Mouse (Mus musculus): ENCODE data around the gene Psmb3.
"Not testable (repeated sequence)": the region's sequence is repeated elsewhere in the genome, so short reads cannot be mapped to it uniquely, and the experiment has no call there.

Psmb3 gene

DNA sequence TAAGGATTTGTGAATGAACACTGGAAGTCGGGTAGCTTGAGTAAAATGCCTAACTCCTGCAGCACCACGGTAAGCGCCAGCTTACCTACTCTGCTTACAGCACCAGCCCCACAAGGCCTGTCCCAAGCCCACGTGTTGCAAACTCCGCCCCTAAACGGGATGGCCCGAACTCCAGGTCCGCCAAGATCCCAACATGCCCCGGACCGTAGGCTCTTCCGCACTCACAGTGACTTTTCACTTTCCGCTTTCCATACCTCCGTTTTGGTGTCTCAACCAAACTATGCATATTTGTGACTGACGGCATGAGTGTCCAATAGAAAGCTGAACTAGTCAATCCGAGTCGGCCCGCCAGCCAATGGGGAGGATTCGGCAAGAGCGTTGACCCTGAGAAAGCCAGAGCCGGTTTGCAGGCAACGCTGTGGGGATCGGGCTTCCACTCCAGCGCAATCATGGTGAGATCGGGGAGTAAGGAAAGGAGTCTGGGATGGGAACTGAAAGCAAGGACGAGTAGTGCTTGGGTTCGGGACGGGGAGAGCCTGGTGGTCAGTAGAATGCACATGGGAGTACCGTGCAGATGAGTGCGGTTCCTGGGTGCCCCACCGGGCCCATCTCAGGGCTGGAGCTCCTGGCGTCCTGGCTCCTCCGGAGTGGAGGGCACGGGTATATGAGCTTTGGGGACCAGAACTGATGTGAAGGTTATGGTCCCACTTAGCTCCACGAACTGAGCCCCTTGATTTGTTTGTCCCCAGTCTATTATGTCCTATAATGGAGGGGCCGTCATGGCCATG lies at the start of gene Psmb3:
Gene Psmb3, plus strand, starts transcription at position 361 of the 788 bp plus-strand sequence.
- peak; percentile 100 for DNase-seq (ENCODE audit: low spot score)

DNA sequence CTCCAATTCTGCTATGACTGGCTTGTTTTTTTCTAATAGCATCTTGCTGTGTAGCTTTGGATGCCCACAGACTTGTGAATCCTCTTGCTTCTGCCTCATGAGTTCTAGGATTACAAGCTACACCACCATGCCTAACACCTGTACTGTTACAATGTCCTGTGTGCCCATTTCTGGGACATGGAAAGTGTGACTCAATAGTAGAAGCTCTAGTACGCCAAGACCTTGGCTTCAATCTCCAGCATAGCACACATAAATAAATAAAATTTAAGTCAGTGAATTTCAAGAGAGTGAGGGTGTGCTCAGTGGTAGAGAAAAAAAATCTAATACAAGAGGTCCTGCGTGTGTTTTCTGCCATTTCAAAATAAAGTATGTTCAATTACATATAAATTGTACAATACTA lies 49.0 kb upstream of the Psmb3 start:
- DNase-seq (ENCODE audit: low spot score), result no peak

DNA sequence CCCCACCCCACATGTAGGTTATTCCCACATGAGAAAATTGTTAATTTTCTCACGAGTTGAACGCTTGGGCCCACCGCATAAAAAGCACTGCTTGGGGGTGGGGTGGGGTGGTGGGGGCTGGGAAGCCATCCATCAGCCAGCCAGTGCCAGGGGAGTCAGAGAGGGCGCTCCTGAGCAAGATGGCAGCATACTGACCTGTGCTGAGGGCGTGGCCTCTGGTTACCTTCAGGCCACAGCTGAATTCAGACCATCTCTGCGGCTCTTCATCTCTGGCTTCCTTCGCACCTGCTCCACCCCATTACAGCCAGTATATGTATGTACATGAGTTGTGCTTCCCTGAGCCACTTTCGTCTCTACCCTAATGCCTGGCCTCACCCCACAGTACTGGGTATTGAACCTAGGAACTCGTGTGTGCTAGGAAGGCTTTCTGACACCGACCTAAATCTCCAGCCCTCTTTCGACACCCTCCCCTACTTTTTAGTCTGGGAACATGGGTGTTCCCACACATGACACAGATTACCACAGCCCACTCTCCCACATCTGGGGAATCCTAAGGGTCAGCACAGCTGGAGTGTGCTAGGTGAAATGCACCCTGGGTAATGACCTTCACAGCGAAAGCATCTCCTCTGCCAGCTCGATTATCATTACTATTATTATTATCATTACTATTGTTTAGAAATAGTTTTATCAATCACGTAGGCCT lies 46.8 kb upstream of the Psmb3 start:
- DNase-seq (ENCODE audit: low spot score), result no peak

- no peak for DNase-seq (ENCODE audit: low spot score)
Measured at GRCm38 (mm10) chr11:97657184-97657945, 45.8 kb upstream of the Psmb3 start.

GRCm38 (mm10) chr11:97657967-97658366 lies 45.2 kb upstream of the Psmb3 start:
- DNase-seq (ENCODE audit: low spot score), result not testable (repeated sequence)

GRCm38 (mm10) chr11:97658751-97659266 lies 44.4 kb upstream of the Psmb3 start:
- DNase-seq (ENCODE audit: low spot score), result no peak

DNA sequence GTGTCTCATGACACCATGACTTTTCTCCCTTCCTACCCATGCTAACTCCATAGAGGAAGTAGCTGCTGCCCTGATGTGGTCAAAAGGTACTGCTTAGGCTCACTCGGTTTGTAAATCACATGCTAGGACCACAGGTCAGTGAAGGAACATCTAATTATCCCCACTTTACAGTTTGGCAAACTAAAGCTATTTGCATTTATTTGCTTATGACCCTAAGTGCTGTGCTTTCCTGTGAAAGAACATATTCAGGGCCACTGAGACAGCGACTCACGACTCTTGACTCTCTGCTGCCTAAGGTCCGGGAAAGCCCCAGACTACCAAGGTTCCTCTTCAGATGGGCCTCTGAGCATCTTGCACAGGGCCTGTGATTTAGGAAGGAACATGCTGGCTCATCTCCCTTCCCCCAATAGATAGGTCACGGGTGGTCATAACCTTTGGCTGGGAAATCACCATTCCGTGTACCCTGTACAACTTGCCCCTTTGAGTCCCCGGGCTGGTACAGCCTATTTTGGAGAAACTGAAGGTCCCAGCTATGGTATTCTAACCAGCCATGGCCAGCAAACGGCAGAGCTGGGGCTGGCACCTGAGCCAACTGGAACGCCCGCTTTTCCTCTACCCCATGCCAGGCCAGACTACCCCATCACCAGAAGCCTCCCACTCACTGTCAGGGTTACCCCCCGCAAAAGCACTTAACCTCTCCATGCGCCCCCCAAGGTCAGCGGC lies 43.8 kb upstream of the Psmb3 start:
- DNase-seq (ENCODE audit: low spot score), result no peak

- DNase-seq (ENCODE audit: low spot score), result peak; percentile 66
Measured at GRCm38 (mm10) chr11:97659990-97660714, 43.0 kb upstream of the Psmb3 start.

DNA sequence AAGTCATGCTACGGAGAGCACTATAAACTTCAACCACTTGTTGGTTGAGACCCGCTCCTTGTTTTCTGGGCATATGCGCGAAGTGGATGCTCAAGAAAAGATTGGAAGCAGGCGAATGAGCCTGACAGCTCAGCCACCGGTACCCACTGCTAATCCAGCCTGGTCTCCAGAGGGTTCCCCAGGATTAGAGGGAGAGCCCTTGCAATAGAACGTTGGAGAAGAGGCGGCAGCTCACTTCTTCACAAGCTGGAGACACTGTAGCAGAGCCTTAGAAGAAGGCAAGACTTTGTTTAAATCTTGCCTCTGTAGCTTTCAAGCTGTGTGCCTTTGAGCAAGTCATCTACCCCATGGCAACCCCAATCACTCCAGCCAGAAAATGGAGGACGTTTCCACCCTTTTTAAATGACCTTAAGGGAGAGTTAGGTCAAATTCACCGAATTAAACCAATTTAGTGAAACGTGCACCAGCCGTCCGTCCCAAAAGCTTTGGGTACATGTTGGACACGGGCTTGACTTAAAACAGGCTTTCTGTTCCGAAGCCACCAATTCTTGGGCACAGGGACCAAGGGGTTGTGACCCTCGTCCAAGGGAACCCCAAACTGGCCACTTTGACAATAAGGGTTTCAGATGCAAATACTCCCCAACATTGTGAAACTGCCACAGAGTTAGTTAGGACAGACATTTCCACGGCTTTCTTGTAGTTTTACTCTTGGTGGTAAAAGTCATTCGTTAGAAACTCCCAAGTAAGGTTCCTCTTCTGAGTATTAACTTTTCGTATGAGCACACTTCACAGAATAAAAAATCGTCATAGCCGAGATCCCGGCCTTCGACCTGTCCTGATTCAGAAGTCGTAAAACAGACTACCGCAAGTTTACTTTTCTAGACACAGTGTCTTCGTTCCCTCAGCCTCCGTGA lies 42.2 kb upstream of the Psmb3 start:
- no peak for DNase-seq (ENCODE audit: low spot score)

DNA sequence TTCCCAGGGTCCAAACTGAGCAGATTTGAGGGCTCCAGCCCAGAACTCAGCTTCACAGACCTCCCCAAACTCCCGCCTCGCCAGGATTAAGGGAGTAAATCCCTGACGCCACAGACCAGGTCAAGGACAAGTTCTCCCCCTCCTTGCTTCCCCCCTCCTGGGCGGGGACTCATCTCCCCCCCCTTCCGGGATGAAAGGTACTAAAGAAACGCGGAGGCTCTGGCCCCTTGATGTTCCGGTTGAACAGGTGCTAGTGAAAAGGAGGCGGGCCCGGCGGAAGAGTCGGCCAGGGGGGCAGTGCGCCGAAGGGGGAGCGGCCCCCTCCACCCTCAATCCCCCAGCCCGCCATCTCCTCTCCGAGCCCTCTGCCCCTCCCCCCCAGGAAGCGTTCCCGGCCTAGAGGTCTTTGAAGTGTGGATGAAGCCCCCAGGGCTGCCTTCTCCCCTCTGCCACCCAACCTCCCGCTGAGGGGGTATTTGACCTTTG lies 41.5 kb upstream of the Psmb3 start:
- peak; percentile 81 for DNase-seq (ENCODE audit: low spot score)

GRCm38 (mm10) chr11:97662207-97662892 lies 40.8 kb upstream of the Psmb3 start:
- peak; percentile 62 for DNase-seq (ENCODE audit: low spot score)

DNA sequence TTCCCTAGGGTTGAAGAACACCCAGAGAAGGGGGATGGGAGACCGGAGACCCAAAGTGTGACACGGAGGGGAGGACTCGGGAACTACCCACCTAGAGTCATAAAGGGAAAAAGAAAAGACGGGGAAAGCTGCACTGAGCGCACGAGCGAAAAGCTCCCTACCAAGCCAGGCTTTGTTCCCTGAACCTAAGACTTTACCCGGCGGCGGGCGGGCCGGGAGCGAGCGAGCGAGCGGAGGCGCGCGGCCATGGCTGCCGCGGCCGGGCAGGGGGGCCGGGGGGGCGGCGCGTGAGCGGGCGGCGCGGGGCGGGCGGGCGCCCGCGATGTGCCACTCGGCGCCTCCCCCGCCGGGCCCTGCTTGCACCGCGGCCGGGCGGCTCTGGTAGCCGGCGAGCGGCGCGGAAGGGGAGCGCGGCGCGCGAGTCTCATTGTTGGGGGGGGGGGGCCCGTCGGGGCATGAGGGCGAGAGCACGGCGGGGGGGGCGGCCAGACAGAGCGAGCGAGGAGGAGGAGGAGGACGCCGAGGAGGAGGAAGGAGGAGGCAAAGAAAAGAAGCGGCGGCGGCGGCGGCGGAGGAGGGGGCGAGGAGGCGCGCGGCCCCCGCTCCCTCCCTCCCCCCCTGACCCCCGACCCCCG lies 40.2 kb upstream of the Psmb3 start, which contains the start of gene Mllt6:
Gene Mllt6, plus strand, starts transcription at position 522 of the 635 bp plus-strand sequence.
- peak; percentile 78 for DNase-seq (ENCODE audit: low spot score)

DNA sequence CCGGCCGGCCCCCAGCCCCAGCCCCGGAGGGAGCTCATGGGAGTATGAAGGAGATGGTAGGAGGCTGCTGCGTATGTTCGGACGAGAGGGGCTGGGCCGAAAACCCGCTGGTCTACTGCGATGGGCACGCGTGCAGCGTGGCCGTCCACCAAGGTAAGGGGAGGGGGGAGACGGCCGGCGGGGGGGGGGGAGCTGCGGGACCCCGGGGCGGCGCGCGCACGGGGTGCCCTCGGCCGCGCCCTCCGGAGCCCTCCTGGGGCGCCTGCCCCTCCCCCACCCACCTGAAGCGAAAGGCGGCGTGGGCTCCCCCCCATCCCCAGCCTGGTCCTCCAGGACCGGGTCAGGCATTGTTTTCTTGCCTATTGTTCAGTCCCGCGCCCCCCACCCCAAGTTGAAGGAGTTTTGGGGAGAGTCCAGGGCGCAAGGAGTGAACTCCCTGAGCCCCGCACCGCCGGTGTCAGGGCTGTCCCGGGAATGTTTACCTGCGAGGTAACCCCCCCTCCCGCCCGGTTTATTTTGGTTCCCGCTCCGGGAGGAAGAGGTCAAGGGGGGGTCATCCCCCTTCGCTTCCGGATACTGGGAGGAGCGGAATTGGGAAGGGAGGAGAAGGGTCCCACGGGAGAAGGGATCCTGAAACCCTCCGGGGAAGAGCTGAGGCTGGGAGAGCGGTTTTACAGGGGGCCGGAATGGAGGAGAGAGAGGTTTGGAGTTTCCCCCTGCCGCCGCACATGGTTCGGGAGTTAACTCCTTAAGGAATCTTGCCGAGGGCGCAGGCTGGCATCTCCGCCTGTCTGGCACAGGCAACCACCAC lies 39.5 kb upstream of the Psmb3 start:
- DNase-seq (ENCODE audit: low spot score), result peak; percentile 50

DNA sequence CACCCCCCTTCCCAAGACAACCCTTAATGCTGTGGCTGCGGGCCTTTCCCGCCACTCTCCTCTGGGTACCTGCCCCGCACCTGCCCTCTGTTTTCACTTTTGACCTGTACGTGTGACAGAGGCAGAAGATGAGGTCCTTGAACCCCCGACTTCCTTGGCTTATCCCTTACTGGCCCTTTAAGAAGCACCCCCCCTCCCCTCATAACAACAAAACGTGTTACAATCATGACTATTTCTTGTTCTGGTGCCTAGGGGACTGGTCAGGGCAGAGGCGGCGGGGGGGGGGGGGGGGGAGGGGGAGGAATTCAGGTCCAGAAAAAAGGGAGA lies 38.9 kb upstream of the Psmb3 start:
- DNase-seq (ENCODE audit: low spot score), result no peak

- DNase-seq (ENCODE audit: low spot score), result no peak
Measured at GRCm38 (mm10) chr11:97664771-97665240, 38.4 kb upstream of the Psmb3 start.

- no peak for DNase-seq (ENCODE audit: low spot score)
Measured at GRCm38 (mm10) chr11:97665431-97665830, 37.8 kb upstream of the Psmb3 start.

DNA sequence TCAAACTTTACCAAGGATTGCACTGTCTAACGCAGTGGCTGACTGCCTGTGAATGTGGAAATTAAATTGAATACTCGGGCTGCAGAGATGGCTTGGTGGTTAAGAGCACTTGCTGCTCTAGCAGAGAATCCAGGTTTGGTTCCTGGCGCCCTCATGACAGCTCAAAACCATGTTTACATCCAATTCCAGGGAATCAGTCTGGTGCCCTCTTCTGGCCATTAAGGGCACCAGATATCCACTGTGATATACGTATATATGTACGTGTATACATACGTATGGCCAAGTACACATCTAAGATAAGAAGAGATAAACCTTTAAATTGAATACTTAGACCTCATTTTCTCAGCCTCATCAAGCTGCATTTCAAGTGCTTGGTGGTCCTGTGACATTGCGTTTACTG lies 37.0 kb upstream of the Psmb3 start:
- no peak for DNase-seq (ENCODE audit: low spot score)

DNA sequence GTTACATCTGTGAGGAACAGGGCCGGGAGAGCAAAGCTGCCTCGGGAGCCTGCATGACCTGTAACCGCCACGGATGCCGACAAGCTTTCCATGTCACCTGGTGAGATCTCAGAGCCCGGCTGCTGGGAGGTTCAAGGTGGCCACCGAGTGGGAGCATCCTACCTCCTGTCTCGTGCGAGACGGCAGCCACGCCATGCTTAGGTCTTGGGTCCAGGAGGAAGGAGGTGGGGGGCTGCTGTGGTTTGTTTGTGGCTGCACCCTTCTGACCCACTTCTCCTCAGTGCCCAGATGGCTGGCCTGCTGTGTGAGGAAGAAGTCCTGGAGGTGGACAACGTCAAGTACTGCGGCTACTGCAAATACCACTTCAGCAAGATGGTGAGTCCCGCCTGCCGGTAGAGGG lies 36.4 kb upstream of the Psmb3 start:
- no peak for DNase-seq (ENCODE audit: low spot score)

All from urinary bladder, postnatal 14 days (tissue).